ENCODE assay signal across 8 mouse cellular contexts in genomic region chr13:104610210-104611111, GRCm38 (mm10).
DNase-seq lines count a peak whose midpoint lies in the region; ATAC-seq and TF ChIP-seq lines count a peak whose summit lies in the region.

No protein-coding gene starts in this region.

- H3K9ac ChIP-seq in heart, embryonic 12.5 days: no peak overlapping the region
- H3K9ac ChIP-seq in midbrain, postnatal 0 days (replicated peaks; ENCODE audit: low read length, poor library complexity, severe bottlenecking): no peak overlapping the region
- H3K9ac ChIP-seq in forebrain, embryonic 14.5 days (ENCODE audit: low read length): no peak overlapping the region

- no peak for ATAC-seq in heart, embryonic 12.5 days (ENCODE audit: insufficient number of reproducible peaks, low FRiP score)
- no peak for ATAC-seq in midbrain, postnatal 0 days (ENCODE audit: low FRiP score)
- no peak for ATAC-seq in cerebellum, adult (ENCODE audit: insufficient number of reproducible peaks, low FRiP score, low TSS enrichment)
- no peak for ATAC-seq in forebrain, embryonic 14.5 days

- 76% methylated on average over 22 of the region's 22 CpGs for WGBS in heart, embryonic 12.5 days
- WGBS in midbrain, postnatal 0 days: 86% methylated on average over 22 of the region's 22 CpGs
- 91% methylated on average over 22 of the region's 22 CpGs for WGBS in forebrain, embryonic 14.5 days

- no peak for TF ChIP-seq CTCF in embryonic fibroblast, embryonic 13.5 days (IDR thresholded peaks at IDR 0.05; ENCODE audit: borderline replicate concordance, insufficient read depth, low read length)
- no peak for TF ChIP-seq CTCF in midbrain, postnatal 0 days (IDR thresholded peaks at IDR 0.05)

- no peak overlapping the region for H3K27ac ChIP-seq in heart, embryonic 12.5 days (ENCODE audit: poor library complexity, severe bottlenecking)
- peak overlapping the region; percentile 58; the same call in 1 of the 2 replicates for H3K27ac ChIP-seq in embryonic fibroblast, embryonic 13.5 days (ENCODE audit: insufficient read depth, low read length)
- no peak overlapping the region for H3K27ac ChIP-seq in midbrain, postnatal 0 days (ENCODE audit: low read depth, low read length)
- no peak overlapping the region for H3K27ac ChIP-seq in forebrain, embryonic 14.5 days (ENCODE audit: low read depth, low read length)

- DNase-seq in heart, adult 11 months: peak; percentile 96
- DNase-seq in kidney, postnatal 10 days: peak; percentile 60
- peak; percentile 50 to 60 for DNase-seq in monocyte, adult 2 months (ENCODE audit: low read depth in 1 of 2, low spot score in 2 of 2)
- no peak for DNase-seq in midbrain, postnatal 0 days (ENCODE audit: low spot score)
- DNase-seq in forebrain, embryonic 14.5 days (ENCODE audit: low spot score): no peak

- no peak overlapping the region for H3K4me2 ChIP-seq in heart, embryonic 12.5 days
- H3K4me2 ChIP-seq in midbrain, postnatal 0 days (ENCODE audit: low read depth, low read length, poor library complexity, severe bottlenecking): no peak overlapping the region
- no peak overlapping the region for H3K4me2 ChIP-seq in forebrain, embryonic 14.5 days (ENCODE audit: low read length)

- no peaks in the 10 kb centered on the region for H3K9me3 ChIP-seq in heart, embryonic 12.5 days (replicated peaks)
- no peaks in the 10 kb centered on the region for H3K9me3 ChIP-seq in midbrain, postnatal 0 days (ENCODE audit: low read length)
- no peaks in the 10 kb centered on the region for H3K9me3 ChIP-seq in forebrain, embryonic 14.5 days (replicated peaks; ENCODE audit: control insufficient read depth, low read length)

- H3K4me3 ChIP-seq in heart, embryonic 12.5 days: no peak overlapping the region
- H3K4me3 ChIP-seq in embryonic fibroblast, embryonic 13.5 days (ENCODE audit: insufficient read depth, low read length): no peak overlapping the region
- H3K4me3 ChIP-seq in midbrain, postnatal 0 days (ENCODE audit: low read depth, low read length): no peak overlapping the region
- H3K4me3 ChIP-seq in forebrain, embryonic 14.5 days (ENCODE audit: low read depth, low read length): no peak overlapping the region

- H3K36me3 ChIP-seq in heart, embryonic 12.5 days: no peaks in the 10 kb centered on the region
- H3K36me3 ChIP-seq in midbrain, postnatal 0 days (ENCODE audit: insufficient read depth, low read length): no peaks in the 10 kb centered on the region
- H3K36me3 ChIP-seq in forebrain, embryonic 14.5 days (ENCODE audit: control insufficient read depth, insufficient read depth, low read length): no peaks in the 10 kb centered on the region

- no peaks in the 10 kb centered on the region for H3K4me1 ChIP-seq in heart, embryonic 12.5 days (replicated peaks)
- no peaks in the 10 kb centered on the region for H3K4me1 ChIP-seq in embryonic fibroblast, embryonic 13.5 days (ENCODE audit: control insufficient read depth, insufficient read depth, low read length)
- no peaks in the 10 kb centered on the region for H3K4me1 ChIP-seq in midbrain, postnatal 0 days (ENCODE audit: insufficient read depth, low read length)
- no peaks in the 10 kb centered on the region for H3K4me1 ChIP-seq in forebrain, embryonic 14.5 days (ENCODE audit: control insufficient read depth, insufficient read depth, low read length)

- TF ChIP-seq POLR2A in embryonic fibroblast, embryonic 13.5 days (IDR thresholded peaks at IDR 0.05; ENCODE audit: low read depth, low read length): no peak

- H3K27me3 ChIP-seq in heart, embryonic 12.5 days (replicated peaks): no peaks in the 10 kb centered on the region
- H3K27me3 ChIP-seq in midbrain, postnatal 0 days (ENCODE audit: insufficient read depth, low read length): no peaks in the 10 kb centered on the region
- no peaks in the 10 kb centered on the region for H3K27me3 ChIP-seq in forebrain, embryonic 14.5 days (replicated peaks; ENCODE audit: control insufficient read depth, insufficient read depth, low read length)

Comparison
In these comparisons a context has a peak if more than half of its experiments do, and no peak if none do; other contexts are left out.
1. DNase-seq: peak in heart, adult 11 months (single experiment), kidney, postnatal 10 days (single experiment) and monocyte, adult 2 months (2 of 2); none in midbrain, postnatal 0 days (single experiment) and forebrain, embryonic 14.5 days (single experiment).